Mouse (Mus musculus) CD4-positive, CD25-positive, alpha-beta regulatory T cell, adult 2 months (primary cell): ENCODE data around the gene Ccdc185.

Experiments used
- DNase-seq: peaks from one replicate; pipeline ENCODE4 v3.0.0-alpha.2; 2012; ENCODE audit warnings: low read depth, low spot score

The Ccdc185 gene

GRCm38 (mm10) chr1:182749080-182749479, at the start of gene Ccdc185:
Ccdc185 (minus strand) TSS chr1:182749180.
- no peak for DNase-seq

DNA sequence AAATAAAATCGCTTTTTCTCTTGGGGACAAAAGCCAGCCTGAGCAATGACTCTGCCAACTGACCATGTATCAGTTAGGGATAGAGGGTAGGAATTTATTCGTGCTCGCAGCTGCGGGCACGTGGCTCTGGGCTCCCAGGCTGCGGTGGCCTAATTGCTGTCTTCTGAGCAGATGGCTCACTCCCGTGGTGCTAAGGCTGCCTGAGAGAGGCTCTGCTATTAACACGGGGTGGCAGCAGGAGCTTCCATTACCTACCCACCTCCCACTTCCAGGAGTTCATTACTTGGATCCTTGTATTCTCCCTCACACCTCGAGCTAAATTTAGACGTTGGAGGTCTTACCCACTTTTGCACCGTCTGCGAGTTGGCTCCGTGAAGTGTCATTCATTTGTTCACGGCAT, 48.1 kb upstream of the Ccdc185 start:
- DNase-seq: no peak

- DNase-seq: no peak
Measured at GRCm38 (mm10) chr1:182794628-182795027, 45.6 kb upstream of the Ccdc185 start.

- no peak for DNase-seq
Measured at GRCm38 (mm10) chr1:182794221-182794620, 45.2 kb upstream of the Ccdc185 start.

DNA sequence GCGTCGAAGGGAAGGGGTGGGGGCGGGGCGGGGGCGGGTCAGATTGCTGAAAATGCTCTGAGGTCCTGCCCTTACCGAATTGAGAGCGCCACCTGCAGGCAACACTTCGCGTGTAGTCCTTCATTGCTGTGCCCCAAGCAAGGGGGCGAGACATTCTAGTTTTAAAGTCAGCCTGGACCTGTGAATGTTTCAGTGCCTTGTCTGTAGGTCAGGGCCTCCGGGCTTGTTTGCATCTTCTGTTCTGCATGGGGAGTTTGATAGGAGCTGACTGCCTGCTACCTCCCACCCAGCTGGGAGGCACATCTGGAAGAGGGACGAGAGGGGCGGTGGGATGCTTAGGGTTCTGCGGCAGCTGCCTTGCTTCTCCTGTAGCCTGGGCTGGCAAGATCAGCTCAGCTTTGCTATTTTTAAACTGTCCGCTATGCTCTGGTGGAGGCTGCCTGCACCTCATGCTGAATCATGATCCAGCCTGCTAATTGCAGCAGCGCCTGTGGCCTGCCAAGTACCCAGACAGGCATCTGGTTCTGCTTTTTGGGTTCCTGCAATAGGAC, 43.6 kb upstream of the Ccdc185 start:
- DNase-seq: peak; percentile 63

DNA sequence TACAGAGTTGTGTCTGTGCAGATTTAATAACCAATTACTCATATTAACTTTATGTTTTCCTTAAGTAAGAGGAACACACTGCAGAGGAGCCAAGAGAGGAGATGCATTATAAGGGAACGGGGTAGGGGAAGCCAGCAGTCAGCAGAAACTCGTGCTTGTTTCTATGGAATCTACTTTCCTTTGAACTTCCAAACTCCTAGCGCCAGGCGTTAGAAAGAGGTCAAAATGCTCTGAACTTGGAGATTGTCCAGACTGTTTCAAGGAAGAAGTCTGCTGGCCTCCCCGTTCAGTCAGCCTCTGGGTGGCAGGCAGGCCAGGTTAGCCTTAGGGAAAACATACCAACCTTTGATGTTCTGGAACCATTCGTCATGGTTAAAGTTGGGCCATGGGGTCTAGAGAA, 39.9 kb upstream of the Ccdc185 start:
- DNase-seq: no peak

- no peak for DNase-seq
Measured at GRCm38 (mm10) chr1:182787030-182787429, 38.0 kb upstream of the Ccdc185 start.

DNA sequence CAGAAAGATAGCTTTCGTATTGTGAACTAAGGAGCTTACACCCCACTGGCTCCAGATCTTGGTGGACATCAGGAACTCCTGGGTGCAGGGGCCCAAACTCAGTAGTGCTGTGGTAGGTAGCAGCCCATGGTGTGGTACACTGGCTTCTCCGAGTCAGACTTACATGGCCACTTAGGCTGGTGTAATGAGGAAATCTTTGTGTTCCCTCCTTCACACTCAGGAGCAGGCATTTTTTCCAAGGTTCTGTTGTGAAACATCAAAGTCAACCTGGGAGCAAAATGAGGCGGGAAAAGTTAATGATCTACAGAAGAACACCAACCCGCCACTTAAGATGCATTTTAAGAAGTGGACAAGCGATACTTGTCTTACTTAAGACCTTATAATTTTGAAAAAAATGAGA, 36.5 kb upstream of the Ccdc185 start:
- no peak for DNase-seq

- DNase-seq: no peak
Measured at GRCm38 (mm10) chr1:182784784-182785183, 35.8 kb upstream of the Ccdc185 start.

GRCm38 (mm10) chr1:182783774-182784173, 34.8 kb upstream of the Ccdc185 start:
- DNase-seq: no peak

GRCm38 (mm10) chr1:182779024-182779520, 30.1 kb upstream of the Ccdc185 start:
- no peak for DNase-seq

- DNase-seq: no peak
Measured at GRCm38 (mm10) chr1:182778225-182778624, 29.2 kb upstream of the Ccdc185 start.

GRCm38 (mm10) chr1:182776749-182777410, 27.9 kb upstream of the Ccdc185 start:
- DNase-seq: no peak

GRCm38 (mm10) chr1:182775576-182775975, 26.6 kb upstream of the Ccdc185 start:
- no peak for DNase-seq

DNA sequence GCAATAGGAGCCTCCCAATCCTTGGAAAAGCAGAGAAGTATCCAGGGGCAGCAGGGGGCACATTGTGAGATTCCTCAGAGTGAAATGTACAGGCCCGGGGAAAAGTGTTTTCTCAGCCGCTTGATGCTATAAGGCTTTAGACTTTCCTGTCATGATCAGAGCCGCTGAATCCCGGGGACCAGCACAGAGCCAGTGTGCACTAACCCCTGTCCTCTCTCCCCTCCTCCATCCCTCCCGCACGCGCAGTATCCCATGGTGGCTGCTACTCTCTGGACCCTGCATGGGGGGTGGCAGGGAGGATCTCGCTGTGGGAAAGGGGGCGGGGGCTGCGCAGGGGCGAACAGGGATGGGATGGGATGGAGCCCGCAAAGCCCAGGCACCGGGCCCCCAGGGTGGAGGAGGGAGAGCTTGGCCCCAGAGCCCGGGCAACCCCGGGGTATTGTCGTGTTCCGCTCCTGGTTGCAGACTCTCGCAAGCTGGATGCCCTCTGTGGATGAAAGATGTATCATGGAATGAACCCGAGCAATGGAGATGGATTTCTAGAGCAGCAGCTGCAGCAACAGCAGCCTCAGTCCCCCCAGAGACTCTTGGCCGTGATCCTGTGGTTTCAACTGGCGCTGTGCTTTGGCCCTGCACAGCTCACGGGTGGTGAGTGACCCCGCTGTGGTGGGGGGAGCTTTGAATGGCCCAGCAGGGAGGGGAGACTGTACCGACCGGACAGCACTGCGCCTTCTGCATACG, 15.7 kb upstream of the Ccdc185 start:
- DNase-seq: peak; percentile 8

- DNase-seq: peak; percentile 81
Measured at GRCm38 (mm10) chr1:182763716-182764461, 14.9 kb upstream of the Ccdc185 start, which contains the start of gene Susd4. Susd4 (plus strand) TSS chr1:182763860.

DNA sequence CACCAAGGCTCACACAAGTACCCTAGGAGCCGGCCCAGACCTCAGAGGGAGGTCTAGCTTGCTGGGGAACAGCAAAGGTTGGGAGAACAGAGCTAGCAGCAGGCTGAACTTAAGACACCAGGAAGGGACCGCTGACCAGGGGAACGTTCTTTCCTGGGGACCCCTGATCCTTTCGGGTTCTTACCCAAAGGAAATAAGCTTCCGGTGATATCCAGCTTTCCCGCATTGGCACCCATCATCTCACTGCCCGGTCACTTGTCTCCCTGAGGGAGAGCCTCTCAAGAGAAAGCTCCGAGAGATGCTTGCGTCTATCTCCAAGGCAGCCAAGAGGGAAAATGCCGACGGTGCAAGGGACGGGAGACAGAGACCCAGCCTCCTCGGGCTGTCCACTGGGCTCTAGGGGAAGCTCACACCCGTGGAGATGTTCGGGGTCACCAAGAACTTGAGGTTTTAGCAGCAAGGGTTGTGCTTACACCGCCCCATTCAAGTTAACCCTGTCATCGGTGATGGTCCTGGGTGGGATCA, 14.3 kb upstream of the Ccdc185 start:
- DNase-seq: no peak

DNA sequence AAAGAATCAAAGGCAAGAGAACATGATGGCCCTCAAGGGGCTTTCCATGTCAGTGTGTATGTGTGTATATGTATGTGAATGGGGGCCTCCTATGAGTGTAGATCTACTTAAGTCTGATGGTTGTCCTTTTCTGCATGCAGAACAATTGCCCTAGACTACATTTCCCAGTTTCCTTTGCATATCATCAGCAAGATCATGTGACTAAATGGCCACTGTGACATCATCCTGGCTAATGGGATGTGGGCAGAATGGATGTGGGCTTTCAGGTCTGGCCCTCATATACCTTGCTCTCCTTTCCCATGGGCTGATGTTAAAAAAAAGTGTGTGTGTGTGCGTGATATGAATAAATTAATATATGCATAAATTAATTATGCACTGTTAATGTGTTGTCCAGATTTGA, 9.8 kb upstream of the Ccdc185 start:
- no peak for DNase-seq

- no peak for DNase-seq
Measured at GRCm38 (mm10) chr1:182754865-182755264, 5.9 kb upstream of the Ccdc185 start.

DNA sequence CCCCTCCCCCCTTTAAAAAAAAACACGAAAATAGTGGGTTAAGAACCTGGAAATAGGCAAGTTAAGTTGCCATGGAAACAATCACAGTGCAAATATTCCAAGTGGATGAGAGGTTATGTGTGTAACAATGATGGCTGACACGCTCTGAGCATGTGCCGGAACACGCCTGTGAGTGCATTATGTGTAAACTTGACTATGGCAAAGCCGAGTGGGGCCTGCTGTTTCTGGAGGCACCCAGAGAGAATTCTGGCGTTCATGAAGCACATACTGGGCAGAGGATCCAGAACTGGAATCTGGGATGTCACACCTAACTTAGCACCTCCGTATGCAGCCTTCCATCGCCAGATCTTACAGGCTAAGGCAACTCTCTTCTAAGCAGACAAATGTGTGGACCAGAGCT, 4.7 kb upstream of the Ccdc185 start:
- DNase-seq: no peak

- DNase-seq: no peak
Measured at GRCm38 (mm10) chr1:182751301-182751700, 2.3 kb upstream of the Ccdc185 start.

DNA sequence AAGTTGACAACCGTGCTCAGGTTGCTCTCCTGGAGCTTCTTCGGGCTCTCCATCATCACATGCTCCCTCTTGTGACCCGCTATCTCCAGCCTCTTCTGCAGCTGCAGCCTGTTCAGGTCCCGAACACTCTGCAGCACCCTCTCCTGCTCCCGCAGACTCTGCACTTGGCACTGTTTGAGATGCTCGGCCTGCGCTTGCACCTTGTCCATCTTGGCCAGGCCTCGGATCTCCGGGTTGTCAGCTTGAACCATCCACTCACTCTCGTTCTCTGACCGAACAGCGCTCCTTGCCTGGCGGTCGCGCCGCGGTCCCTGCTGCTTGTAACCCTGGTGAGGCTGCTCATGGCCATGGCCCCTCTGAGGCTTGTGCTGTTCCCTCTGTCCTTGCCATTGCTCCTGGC, 1.1 kb downstream of the Ccdc185 start:
- no peak for DNase-seq
